In genomic region chr19:55923789-55924426, GRCm38 (mm10) we compare ENCODE assay signal across 13 mouse cellular contexts.
A peak's percentile ranks its signal among the peaks of the same experiment; 100 is the strongest.
DNase-seq lines count a peak whose midpoint lies in the region; ATAC-seq and TF ChIP-seq lines count a peak whose summit lies in the region.
"Had no signal": no experiment of that assay in that cellular context is flagged by ENCODE, and none has a peak within 500 bp of the region (broad histone marks: within the 10 kb centered on the region; RNA-seq: fewer than 3 reads in every experiment).

No protein-coding gene starts in this region.

- H3K4me3 ChIP-seq in kidney, embryonic 14.5 days (ENCODE audit: low read length) = no peak overlapping the region
- H3K4me3 ChIP-seq in hindbrain, embryonic 14.5 days (replicated peaks; ENCODE audit: low read length) = no peak overlapping the region
- no peak overlapping the region for H3K4me3 ChIP-seq in midbrain, embryonic 10.5 days
- H3K4me3 ChIP-seq: megakaryocyte, embryonic 14.5 days had no signal

- peak; percentile 67; the same call in 1 of the 2 replicates for ATAC-seq in kidney, embryonic 14.5 days (ENCODE audit: low FRiP score, low TSS enrichment)
- peak; percentile 53; the same call in 1 of the 2 replicates for ATAC-seq in hindbrain, embryonic 14.5 days (ENCODE audit: low FRiP score)

- TF ChIP-seq CTCF in brain, embryonic 14.5 days (IDR thresholded peaks at IDR 0.05; ENCODE audit: borderline replicate concordance, extremely low read depth, insufficient read depth, insufficient read length) = no peak

- no peak for TF ChIP-seq POLR2A in brain, embryonic 14.5 days (IDR thresholded peaks at IDR 0.05; ENCODE audit: borderline replicate concordance, extremely low read depth, insufficient read depth, insufficient read length, poor library complexity, severe bottlenecking)

- no peaks in the 10 kb centered on the region for H3K27me3 ChIP-seq in kidney, embryonic 14.5 days (ENCODE audit: control insufficient read depth, insufficient read depth, low read length)
- no peaks in the 10 kb centered on the region for H3K27me3 ChIP-seq in hindbrain, embryonic 14.5 days (ENCODE audit: control insufficient read depth, insufficient read depth, low read length)
- peaks cover 3% of the 10 kb centered on the region; the same call in 1 of the 2 replicates for H3K27me3 ChIP-seq in midbrain, embryonic 10.5 days (ENCODE audit: low read depth, poor library complexity, severe bottlenecking)
- H3K27me3 ChIP-seq: megakaryocyte, embryonic 14.5 days had no signal

- WGBS in kidney, embryonic 14.5 days = 19% methylated on average over 12 of the region's 12 CpGs
- WGBS in hindbrain, embryonic 14.5 days = 23% methylated on average over 12 of the region's 12 CpGs
- 26% methylated on average over 12 of the region's 12 CpGs for WGBS in midbrain, embryonic 10.5 days

- no peaks in the 10 kb centered on the region for H3K4me1 ChIP-seq in kidney, embryonic 14.5 days (ENCODE audit: control insufficient read depth, insufficient read depth, low read length)
- H3K4me1 ChIP-seq in hindbrain, embryonic 14.5 days (replicated peaks; ENCODE audit: control insufficient read depth, insufficient read depth, low read length) = no peaks in the 10 kb centered on the region
- peaks cover 29% of the 10 kb centered on the region for H3K4me1 ChIP-seq in midbrain, embryonic 10.5 days
- H3K4me1 ChIP-seq: megakaryocyte, embryonic 14.5 days had no signal

- no peaks in the 10 kb centered on the region for H3K9me3 ChIP-seq in kidney, embryonic 14.5 days (ENCODE audit: control insufficient read depth, low read length)
- H3K9me3 ChIP-seq in hindbrain, embryonic 14.5 days (ENCODE audit: control insufficient read depth, low read length) = no peaks in the 10 kb centered on the region
- H3K9me3 ChIP-seq in midbrain, embryonic 10.5 days (replicated peaks) = no peaks in the 10 kb centered on the region
- H3K9me3 ChIP-seq: megakaryocyte, embryonic 14.5 days had no signal

- DNase-seq in kidney, adult 9 months = no peak
- peak; percentile 90 for DNase-seq in brain, embryonic 14.5 days (ENCODE audit: low read depth)
- DNase-seq in hindbrain, embryonic 14.5 days (ENCODE audit: low spot score) = no peak
- peak; percentile 52 for DNase-seq in midbrain, embryonic 10.5 days (ENCODE audit: low spot score)
- no peak for DNase-seq in cerebellum, adult 9-10 months
- DNase-seq in layer of hippocampus, postnatal 14 days (ENCODE audit: low spot score in 2 of 2) = no peak
- no peak for DNase-seq in right cerebral cortex, postnatal 25 days
- DNase-seq: cerebellum, adult 11-12 months; right cerebral cortex, postnatal 14 days; thymus, adult 18-20 months had no signal

- H3K9ac ChIP-seq in kidney, embryonic 14.5 days (ENCODE audit: low read depth, low read length) = no peak overlapping the region
- no peak overlapping the region for H3K9ac ChIP-seq in hindbrain, embryonic 14.5 days

- peaks cover 34% of the 10 kb centered on the region for H3K36me3 ChIP-seq in kidney, embryonic 14.5 days (ENCODE audit: control insufficient read depth, insufficient read depth, low read length)
- H3K36me3 ChIP-seq in hindbrain, embryonic 14.5 days (replicated peaks; ENCODE audit: control insufficient read depth, insufficient read depth) = no peaks in the 10 kb centered on the region
- peaks cover 83% of the 10 kb centered on the region for H3K36me3 ChIP-seq in midbrain, embryonic 10.5 days

- no peak overlapping the region for H3K27ac ChIP-seq in kidney, embryonic 14.5 days (ENCODE audit: low read depth, low read length)
- no peak overlapping the region; the same call in 1 of the 2 replicates for H3K27ac ChIP-seq in hindbrain, embryonic 14.5 days
- peak overlapping the region; percentile 39; the same call in 1 of the 2 replicates for H3K27ac ChIP-seq in midbrain, embryonic 10.5 days (replicated peaks)

- no peak overlapping the region for H3K4me2 ChIP-seq in kidney, embryonic 14.5 days (replicated peaks; ENCODE audit: low read depth, low read length)
- H3K4me2 ChIP-seq in hindbrain, embryonic 14.5 days (replicated peaks) = no peak overlapping the region
- H3K4me2 ChIP-seq: heart, embryonic 11.5 days had no signal

Comparison
In these comparisons a context has a peak if more than half of its experiments do, and no peak if none do; other contexts are left out.
1. DNase-seq: peak in brain, embryonic 14.5 days (single experiment) and midbrain, embryonic 10.5 days (single experiment); none in kidney, adult 9 months (single experiment), hindbrain, embryonic 14.5 days (single experiment), cerebellum, adult 9-10 months (single experiment), layer of hippocampus, postnatal 14 days (0 of 2) and right cerebral cortex, postnatal 25 days (single experiment).